Mouse (Mus musculus) stomach, postnatal 0 days (tissue): ENCODE results near the gene Tns3.

Experiments
- CTCF ChIP-seq: IDR thresholded peaks from 2 replicates; pipeline ENCODE4 v1.5.1; 2016; ENCODE audit warnings: antibody characterized with exemption, low read depth, mild to moderate bottlenecking, moderate library complexity
- EP300 ChIP-seq: optimal IDR thresholded peaks from 2 replicates; pipeline ENCODE3; 2016; ENCODE audit warnings: antibody characterized with exemption

DNA sequence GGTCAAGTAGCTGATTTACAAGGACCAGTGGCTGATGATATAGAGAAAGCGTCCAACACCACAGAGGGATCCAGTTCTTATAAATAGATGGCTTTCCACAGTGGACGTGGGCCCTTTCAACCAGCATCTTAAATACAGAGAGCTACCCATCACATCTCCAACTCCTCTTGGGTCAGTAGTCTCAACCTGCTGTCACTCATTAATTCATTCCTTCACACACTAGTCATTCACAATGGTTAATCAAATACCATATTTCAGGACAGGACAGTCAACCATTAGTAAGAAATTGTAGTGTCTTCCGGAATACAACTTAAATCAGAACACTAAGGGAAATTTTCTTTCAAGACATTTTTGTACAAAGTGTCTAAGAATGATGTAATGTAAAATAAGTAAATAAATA lies 76.4 kb downstream of the Tns3 start:
- TF ChIP-seq CTCF (no peak), EP300 (no peak)
